Mouse (Mus musculus) layer of hippocampus, adult 18-20 months (tissue): ENCODE measurements around the gene Cep350. TPM values are rescaled to one million over a fixed set of nuclear protein-coding genes. Genes with fewer than 3 reads are reported as not detected.

ENCODE experiments used
- DNase-seq, 2 experiments: peaks; one replicate each; pipeline ENCODE4 v3.0.0; 2022; ENCODE audit warnings: low spot score in 2 of 2
- long read RNA-seq: library from polyadenylated mRNA; stranded (forward); transcript quantifications from one replicate; pipeline ENCODE4 v2.0.0, GENCODE M21; 2021
- total RNA-seq, 2 experiments: library from RNA; stranded (reverse); gene quantifications; 2 replicates each; pipeline ENCODE4 v1.2.3; 2021

Gene Cep350
- total RNA-seq: 10 to 100 TPM; 44.9 to 50.2 TPM
- long read RNA-seq, partial matches to known transcripts: 2 of 5 reads
- long read RNA-seq, other reads (novel, unspliced or antisense): 3 of 5 reads

DNA sequence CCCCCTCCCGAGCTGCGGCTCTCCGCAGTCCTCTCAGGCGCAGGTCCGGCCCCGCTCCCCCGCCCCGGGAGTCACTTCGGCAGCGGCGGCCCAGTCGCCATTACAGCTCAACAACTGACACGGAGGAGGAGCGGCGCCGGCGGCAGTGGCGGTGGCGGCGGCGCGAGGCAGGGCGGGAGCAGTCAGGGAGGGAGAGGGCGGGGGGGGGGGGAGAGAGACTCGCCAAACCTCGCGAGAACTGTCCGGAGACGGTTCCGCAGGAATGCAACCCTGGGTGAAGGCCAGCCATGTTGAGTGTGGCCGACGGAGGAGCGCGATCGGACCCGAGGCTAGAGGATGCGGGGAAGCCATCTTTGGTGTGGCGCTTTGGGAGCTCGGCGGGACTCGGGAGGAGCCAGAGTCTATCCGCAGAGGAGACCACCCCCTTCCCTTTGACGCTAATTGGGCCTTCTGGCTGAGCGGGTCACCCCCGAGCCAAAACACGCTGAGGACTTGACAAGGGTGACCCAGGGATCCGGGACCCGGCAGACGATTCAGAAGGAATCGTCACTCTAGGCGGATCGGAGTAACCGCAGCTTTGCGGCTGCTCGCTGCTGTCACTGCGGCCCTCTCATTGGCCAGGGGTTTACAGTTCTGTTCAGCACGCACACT is at the start of gene Cep350:
Gene Cep350 (minus strand): TSS at position 188 of the 651 bp plus-strand sequence.
- peak; percentile 96 to 98 for DNase-seq

DNA sequence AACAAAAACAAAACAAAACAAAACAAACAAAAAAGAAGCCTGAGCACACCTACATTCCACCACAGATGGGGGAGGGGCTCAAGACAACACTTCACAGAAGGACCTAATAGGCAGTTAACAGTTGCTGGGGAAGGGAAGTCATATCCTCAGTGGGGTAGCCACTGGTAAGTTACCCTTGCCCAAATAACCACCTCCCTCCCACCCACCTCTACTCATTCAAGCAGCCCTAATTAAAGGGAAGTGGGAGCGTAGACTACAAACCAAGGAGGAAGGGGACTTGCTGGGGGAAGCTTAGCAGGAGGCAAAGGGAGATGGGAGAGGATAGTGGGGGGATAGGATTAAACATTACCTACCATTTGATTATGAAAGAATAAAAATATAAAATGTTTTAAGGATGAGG is 47.3 kb upstream of the Cep350 start:
- DNase-seq: no peak

- no peak for DNase-seq
These were observed 46.7 kb upstream of the Cep350 start for GRCm38 (mm10) chr1:156019800-156020199.

DNA sequence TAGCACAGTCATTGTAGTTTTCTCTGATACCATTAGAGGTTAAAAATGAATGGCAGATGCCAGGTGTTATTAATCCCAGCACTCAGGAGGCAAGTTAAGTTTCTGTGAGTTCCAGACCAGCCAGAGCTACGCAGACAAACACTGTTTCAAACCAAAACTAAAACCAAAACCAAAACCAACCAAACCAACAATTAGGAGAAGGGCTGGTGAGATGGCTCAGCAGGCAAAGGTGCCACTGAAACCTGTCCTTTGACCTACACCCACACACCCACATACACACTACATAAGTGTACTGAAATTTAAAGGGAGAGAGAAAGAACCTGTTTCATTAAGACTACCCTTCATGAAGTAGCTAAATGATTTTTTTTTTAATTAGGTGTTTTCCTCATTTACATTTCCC is 35.9 kb upstream of the Cep350 start:
- no peak for DNase-seq

GRCm38 (mm10) chr1:156005906-156006305 is 32.9 kb upstream of the Cep350 start:
- no peak for DNase-seq

- no peak for DNase-seq
These were observed 30.3 kb upstream of the Cep350 start for GRCm38 (mm10) chr1:156003201-156003935.

DNA sequence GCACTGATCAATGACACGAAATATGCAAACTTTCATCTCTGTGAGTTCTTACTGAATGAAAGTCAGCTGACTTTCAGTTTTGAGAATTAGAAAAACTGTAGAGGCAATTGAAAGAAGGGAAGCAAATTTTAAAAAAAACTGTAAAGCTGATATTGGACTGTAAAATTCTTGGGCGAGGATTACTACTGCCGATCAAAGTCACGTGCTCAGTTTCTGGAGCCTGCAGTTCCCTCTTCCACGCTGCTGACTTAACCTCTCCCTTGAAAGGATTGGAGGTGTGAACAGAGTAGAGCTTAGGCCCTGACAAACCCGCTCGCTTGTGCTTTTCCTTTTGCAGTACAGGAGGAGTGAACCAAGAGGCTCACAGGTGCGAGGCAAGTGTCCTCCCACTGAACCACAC is 29.3 kb upstream of the Cep350 start:
- DNase-seq: no peak

GRCm38 (mm10) chr1:155995612-155996011 is 22.6 kb upstream of the Cep350 start:
- no peak for DNase-seq

- DNase-seq: no peak
These were observed 21.5 kb upstream of the Cep350 start for GRCm38 (mm10) chr1:155994524-155994923.

- no peak for DNase-seq
These were observed 17.3 kb upstream of the Cep350 start for GRCm38 (mm10) chr1:155990391-155990790.

DNA sequence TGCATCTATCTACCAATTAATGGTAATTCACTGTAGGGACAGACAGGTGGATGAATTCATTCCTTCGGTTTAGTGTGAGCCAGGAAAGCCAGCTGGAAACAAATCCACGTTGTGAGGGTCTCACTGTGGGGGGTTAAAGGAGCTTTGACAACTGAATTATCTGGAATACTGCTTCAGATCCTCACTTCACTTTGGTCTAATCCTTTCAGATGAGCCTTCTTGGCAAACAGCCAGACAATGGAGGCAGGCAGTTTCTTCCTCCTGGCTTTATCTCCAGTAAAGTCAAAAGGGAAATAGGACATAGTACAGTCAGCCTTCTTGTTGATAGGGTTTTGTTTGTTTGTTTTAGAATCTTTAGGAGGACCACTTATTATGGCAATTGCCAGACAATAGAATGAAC is 16.3 kb upstream of the Cep350 start:
- no peak for DNase-seq

- DNase-seq: no peak
These were observed 14.6 kb upstream of the Cep350 start for GRCm38 (mm10) chr1:155987625-155988024.

DNA sequence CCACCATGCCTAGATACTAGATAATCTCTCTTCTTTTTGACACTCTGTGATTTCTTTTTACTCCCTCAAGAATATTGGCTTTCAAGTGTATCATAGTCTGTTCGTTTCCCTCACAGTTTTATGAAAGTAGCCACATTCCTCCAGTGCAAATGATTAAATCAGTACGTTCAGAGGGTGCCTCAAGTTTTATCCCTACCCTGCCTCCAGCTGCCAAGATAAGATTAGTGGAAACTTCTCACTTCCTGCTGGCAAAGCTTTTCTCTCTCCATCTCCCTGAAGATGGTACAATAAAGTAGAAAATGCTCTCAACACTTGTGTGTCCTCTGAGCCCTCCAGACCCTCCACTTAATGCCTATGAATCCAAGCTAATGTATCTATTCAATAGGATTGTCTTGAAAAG is 1.9 kb upstream of the Cep350 start:
- DNase-seq: no peak

DNA sequence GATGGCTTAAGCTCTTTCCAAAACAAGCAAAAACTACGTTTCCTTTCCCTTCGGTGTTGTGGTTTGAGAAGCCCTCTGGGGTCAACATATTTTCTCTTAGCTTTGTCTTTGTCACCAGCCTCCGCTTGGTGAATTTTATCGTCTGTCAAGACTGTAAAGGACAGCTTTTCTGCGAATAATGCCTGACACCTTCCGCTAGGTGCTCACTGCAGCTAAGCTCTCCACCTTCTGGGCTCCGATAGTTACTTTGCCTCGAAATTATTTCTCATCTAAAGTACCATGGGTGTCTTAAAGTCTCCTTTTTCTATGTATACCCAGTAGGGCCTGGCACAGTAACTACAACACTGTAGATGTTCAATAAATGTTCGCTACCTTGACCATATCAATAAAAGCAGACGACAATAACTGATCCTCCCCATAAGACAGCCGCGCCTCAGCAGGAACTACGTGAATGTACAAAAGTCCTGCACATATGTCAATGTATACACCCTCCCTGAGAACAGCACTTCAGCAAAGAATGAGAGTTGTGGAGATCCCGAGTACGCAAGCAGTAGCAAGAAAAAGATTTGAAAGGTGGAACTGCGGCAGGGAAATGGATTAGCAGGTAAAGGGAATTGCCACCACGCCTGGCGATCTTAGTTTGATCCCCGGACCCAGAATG is 794 bp upstream of the Cep350 start:
- DNase-seq: no peak

GRCm38 (mm10) chr1:155972146-155973067 is 648 bp downstream of the Cep350 start:
- no peak for DNase-seq

- no peak for DNase-seq
These were observed 23.9 kb downstream of the Cep350 start for GRCm38 (mm10) chr1:155949170-155949569.

GRCm38 (mm10) chr1:155944361-155944760 is 28.7 kb downstream of the Cep350 start:
- no peak for DNase-seq

DNA sequence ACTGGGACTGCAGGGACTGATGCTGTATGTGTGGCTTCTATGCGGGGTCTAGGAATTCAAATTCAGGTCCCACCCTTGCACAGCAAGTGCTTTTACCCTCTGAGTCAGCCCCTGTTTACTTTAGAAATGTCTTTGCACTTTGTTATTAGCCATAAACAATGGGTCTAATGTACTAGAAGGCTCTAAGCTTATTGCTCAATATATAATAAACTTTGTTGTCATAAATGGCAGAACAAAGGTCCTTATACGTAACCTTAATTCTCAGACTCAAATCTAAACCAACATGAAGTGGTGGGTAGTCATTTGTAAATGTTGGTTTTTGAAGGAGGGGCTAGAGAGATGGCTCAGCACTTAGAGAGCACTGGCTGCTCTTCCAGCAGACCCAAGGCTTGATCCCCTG is 35.6 kb downstream of the Cep350 start:
- DNase-seq: no peak

DNA sequence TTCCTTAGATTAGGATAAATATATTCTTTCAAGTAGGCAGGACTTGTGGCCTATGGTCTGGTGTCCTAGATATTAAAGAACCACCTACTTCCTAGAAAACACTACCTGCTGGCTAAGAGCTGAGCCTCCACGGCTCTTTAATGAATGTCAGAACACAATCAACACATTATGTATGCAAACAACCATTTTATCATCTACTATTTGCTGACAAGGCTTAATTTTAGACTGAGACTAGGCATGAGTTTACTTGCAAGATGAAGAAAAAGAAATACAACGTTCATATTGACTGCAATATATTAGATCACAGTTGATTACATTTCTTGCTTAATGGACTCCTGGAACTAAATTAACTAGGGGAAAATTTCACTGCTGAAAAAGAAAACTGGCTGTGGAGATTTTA is 38.4 kb downstream of the Cep350 start:
- no peak for DNase-seq

DNA sequence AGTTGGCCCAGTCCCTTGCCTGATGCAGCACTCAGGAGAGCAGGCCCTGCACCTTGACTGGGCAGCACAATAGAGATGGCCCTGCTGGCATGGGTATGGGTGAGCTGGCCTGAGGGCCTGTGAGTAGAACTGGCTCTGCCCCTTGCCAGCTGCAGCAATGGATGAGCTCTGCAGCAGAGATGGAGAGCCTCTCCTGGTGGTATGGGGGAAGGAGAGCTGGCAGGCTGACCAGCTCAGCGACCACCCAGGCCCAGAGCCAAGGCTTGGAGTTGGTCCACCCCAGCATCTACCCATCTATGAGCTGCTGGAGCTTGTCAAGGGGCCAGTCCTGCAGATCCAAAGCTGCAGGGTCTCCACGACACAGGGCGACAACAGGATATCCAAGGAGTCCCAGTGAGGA is 69.5 kb downstream of the Cep350 start:
- no peak for DNase-seq

DNA sequence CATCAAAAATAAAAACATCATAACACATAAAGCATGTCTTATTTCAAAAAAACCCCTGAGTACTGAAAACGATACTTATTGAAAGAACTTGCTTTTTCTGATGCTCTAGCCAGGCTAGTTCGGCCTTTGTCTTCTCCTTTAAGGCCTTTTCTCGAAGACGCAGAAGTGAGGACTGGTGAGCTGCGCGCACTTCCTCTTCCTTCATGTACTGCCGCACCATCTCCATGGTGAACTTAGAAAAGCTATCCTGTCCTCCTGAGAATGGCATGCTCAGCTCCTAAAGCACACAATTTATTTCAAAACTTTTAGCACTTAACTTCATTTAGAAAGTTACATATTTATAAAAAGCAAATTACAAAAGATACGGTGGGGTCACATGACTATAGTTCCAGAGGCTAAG is 71.7 kb downstream of the Cep350 start:
- no peak for DNase-seq
